ENCODE assay signal across 26 mouse cellular contexts in genomic region chr11:66966500-66967116, GRCm38 (mm10). TPM values are rescaled to one million over a fixed set of nuclear protein-coding genes. Genes with fewer than 3 reads are reported as not detected.
A peak's percentile ranks its signal among the peaks of the same experiment; 100 is the strongest.
DNase-seq lines count a peak whose midpoint lies in the region; ATAC-seq and TF ChIP-seq lines count a peak whose summit lies in the region.
"Had no signal": no experiment of that assay in that cellular context is flagged by ENCODE, and none has a peak within 500 bp of the region (broad histone marks: within the 10 kb centered on the region; RNA-seq: fewer than 3 reads in every experiment).

No protein-coding gene starts in this region.

- no peaks in the 10 kb centered on the region for H3K4me1 ChIP-seq in midbrain, embryonic 11.5 days (ENCODE audit: control insufficient read depth, insufficient read depth, low read length)
- H3K4me1 ChIP-seq in midbrain, postnatal 0 days (ENCODE audit: insufficient read depth, low read length): no peaks in the 10 kb centered on the region
- H3K4me1 ChIP-seq in ES-E14 (ENCODE audit: control insufficient read depth in 2 of 2, insufficient read depth in 2 of 2, low read length in 2 of 2, poor library complexity in 1 of 2): peaks cover 3 to 8% of the 10 kb centered on the region in 2 experiments; a peak in 1 of 4 replicates
- peaks cover 40% of the 10 kb centered on the region for H3K4me1 ChIP-seq in small intestine, adult 2 months (ENCODE audit: control insufficient read depth, insufficient read depth, insufficient read length, low read length)
- no peaks in the 10 kb centered on the region for H3K4me1 ChIP-seq in liver, embryonic 11.5 days (replicated peaks; ENCODE audit: control insufficient read depth, insufficient read depth, low read length)
- no peaks in the 10 kb centered on the region for H3K4me1 ChIP-seq in limb, embryonic 10.5 days
- H3K4me1 ChIP-seq: embryonic facial prominence, embryonic 12.5 days; forebrain, embryonic 12.5 days had no signal

- in situ Hi-C loops in ES-E14 (cut with MboI; ENCODE audit: low sequenced_read_pairs in 2 of 2, unreplicated experiment in 2 of 2): no loop called here

- no peak overlapping the region for H3K9ac ChIP-seq in midbrain, embryonic 11.5 days (ENCODE audit: low read length)
- no peak overlapping the region for H3K9ac ChIP-seq in midbrain, postnatal 0 days (replicated peaks; ENCODE audit: low read length, poor library complexity, severe bottlenecking)
- H3K9ac ChIP-seq in ES-E14 (ENCODE audit: insufficient read depth, low read depth, low read length, poor library complexity, severe bottlenecking): no peak overlapping the region
- no peak overlapping the region for H3K9ac ChIP-seq in liver, embryonic 11.5 days (ENCODE audit: low read depth, low read length)
- H3K9ac ChIP-seq: embryonic facial prominence, embryonic 12.5 days; forebrain, embryonic 12.5 days; heart, embryonic 12.5 days; hindbrain, embryonic 14.5 days had no signal

- H3K4me2 ChIP-seq in midbrain, embryonic 11.5 days: no peak overlapping the region
- H3K4me2 ChIP-seq in midbrain, postnatal 0 days (ENCODE audit: low read depth, low read length, poor library complexity, severe bottlenecking): no peak overlapping the region
- H3K4me2 ChIP-seq in liver, embryonic 11.5 days: no peak overlapping the region
- H3K4me2 ChIP-seq: embryonic facial prominence, embryonic 12.5 days; forebrain, embryonic 12.5 days; heart, embryonic 12.5 days; hindbrain, embryonic 14.5 days had no signal

- H3K27ac ChIP-seq in midbrain, embryonic 11.5 days (ENCODE audit: low read depth, low read length): no peak overlapping the region
- H3K27ac ChIP-seq in midbrain, postnatal 0 days (ENCODE audit: low read depth, low read length): no peak overlapping the region
- H3K27ac ChIP-seq in ES-E14 (ENCODE audit: insufficient read depth, low read depth, low read length, poor library complexity, severe bottlenecking): no peak overlapping the region
- peak overlapping the region; percentile 11; the same call in 1 of the 2 replicates for H3K27ac ChIP-seq in small intestine, adult 2 months (ENCODE audit: insufficient read depth, low read depth, low read length)
- H3K27ac ChIP-seq in liver, embryonic 11.5 days (ENCODE audit: low read depth, low read length): no peak overlapping the region
- no peak overlapping the region for H3K27ac ChIP-seq in limb, embryonic 10.5 days
- H3K27ac ChIP-seq: embryonic facial prominence, embryonic 12.5 days; forebrain, embryonic 12.5 days; gastrocnemius, adult 2 months; hindbrain, embryonic 10.5 days; hindbrain, embryonic 14.5 days had no signal

- no peak for ATAC-seq in midbrain, embryonic 11.5 days (ENCODE audit: low FRiP score)
- no peak for ATAC-seq in midbrain, postnatal 0 days (ENCODE audit: low FRiP score)
- ATAC-seq in liver, embryonic 11.5 days (replicated peaks; ENCODE audit: low FRiP score): no peak
- ATAC-seq: Patski had no signal

- no peak overlapping the region for H3K4me3 ChIP-seq in midbrain, embryonic 11.5 days (ENCODE audit: low read depth, low read length)
- H3K4me3 ChIP-seq in midbrain, postnatal 0 days (ENCODE audit: low read depth, low read length): no peak overlapping the region
- H3K4me3 ChIP-seq in ES-E14 (ENCODE audit: insufficient read depth in 1 of 2, low read depth in 1 of 2, low read length in 2 of 2, poor library complexity in 1 of 2, severe bottlenecking in 1 of 2): no peak overlapping the region
- H3K4me3 ChIP-seq in small intestine, adult 2 months (ENCODE audit: low read depth, low read length): no peak overlapping the region
- no peak overlapping the region for H3K4me3 ChIP-seq in liver, embryonic 11.5 days (ENCODE audit: low read depth, low read length)
- no peak overlapping the region for H3K4me3 ChIP-seq in limb, embryonic 10.5 days
- H3K4me3 ChIP-seq: embryonic facial prominence, embryonic 12.5 days; forebrain, embryonic 12.5 days; gastrocnemius, adult 2 months; heart, embryonic 12.5 days; hindbrain, embryonic 10.5 days had no signal

- no peaks in the 10 kb centered on the region for H3K27me3 ChIP-seq in midbrain, embryonic 11.5 days (ENCODE audit: control insufficient read depth, insufficient read depth, low read length)
- H3K27me3 ChIP-seq in midbrain, postnatal 0 days (ENCODE audit: insufficient read depth, low read length): no peaks in the 10 kb centered on the region
- no peaks in the 10 kb centered on the region for H3K27me3 ChIP-seq in small intestine, adult 2 months (ENCODE audit: control insufficient read depth, insufficient read depth, low read length)
- H3K27me3 ChIP-seq in liver, embryonic 11.5 days (replicated peaks; ENCODE audit: control insufficient read depth, insufficient read depth, low read length): no peaks in the 10 kb centered on the region
- no peaks in the 10 kb centered on the region for H3K27me3 ChIP-seq in limb, embryonic 10.5 days (ENCODE audit: low read depth, poor library complexity, severe bottlenecking)
- H3K27me3 ChIP-seq: embryonic facial prominence, embryonic 12.5 days; forebrain, embryonic 12.5 days had no signal

- no peak for TF ChIP-seq POLR2A in small intestine, adult 2 months (IDR thresholded peaks at IDR 0.05; ENCODE audit: low read depth, low read length)

- no peaks in the 10 kb centered on the region for H3K36me3 ChIP-seq in midbrain, embryonic 11.5 days (ENCODE audit: control insufficient read depth, insufficient read depth, low read length)
- no peaks in the 10 kb centered on the region for H3K36me3 ChIP-seq in midbrain, postnatal 0 days (ENCODE audit: insufficient read depth, low read length)
- no peaks in the 10 kb centered on the region for H3K36me3 ChIP-seq in ES-E14 (ENCODE audit: control insufficient read depth, insufficient read depth, low read length, poor library complexity, severe bottlenecking)
- H3K36me3 ChIP-seq in small intestine, adult 2 months (ENCODE audit: control insufficient read depth, insufficient read depth, low read length): peaks cover 32% of the 10 kb centered on the region
- H3K36me3 ChIP-seq in liver, embryonic 11.5 days (ENCODE audit: control insufficient read depth, insufficient read depth, low read length): no peaks in the 10 kb centered on the region
- H3K36me3 ChIP-seq in limb, embryonic 10.5 days: no peaks in the 10 kb centered on the region
- H3K36me3 ChIP-seq: embryonic facial prominence, embryonic 12.5 days; forebrain, embryonic 12.5 days; heart, embryonic 12.5 days; hindbrain, embryonic 10.5 days had no signal

- H3K9me3 ChIP-seq in midbrain, embryonic 11.5 days (ENCODE audit: control insufficient read depth, low read length): no peaks in the 10 kb centered on the region
- H3K9me3 ChIP-seq in midbrain, postnatal 0 days (ENCODE audit: low read length): no peaks in the 10 kb centered on the region
- H3K9me3 ChIP-seq in ES-E14 (ENCODE audit: control insufficient read depth, insufficient read depth, low read depth, low read length): no peaks in the 10 kb centered on the region
- no peaks in the 10 kb centered on the region for H3K9me3 ChIP-seq in liver, embryonic 11.5 days (ENCODE audit: control insufficient read depth, low read length)
- no peaks in the 10 kb centered on the region for H3K9me3 ChIP-seq in limb, embryonic 10.5 days (replicated peaks)
- H3K9me3 ChIP-seq: embryonic facial prominence, embryonic 12.5 days; forebrain, embryonic 12.5 days; hindbrain, embryonic 10.5 days had no signal

- peak; percentile 10 for DNase-seq in midbrain, embryonic 11.5 days (ENCODE audit: low spot score, missing footprints)
- no peak for DNase-seq in midbrain, postnatal 0 days (ENCODE audit: low spot score)
- peak; percentile 85 for DNase-seq in ES-E14 (ENCODE audit: low read depth, low spot score)
- DNase-seq in spleen, postnatal 36 days (ENCODE audit: low spot score in 2 of 2): no peak
- no peak for DNase-seq in liver, embryonic 11.5 days (ENCODE audit: low spot score)
- no peak for DNase-seq in limb, embryonic 10.5 days (ENCODE audit: low spot score)
- DNase-seq: adrenal gland, postnatal 10 days; cerebellum, adult 11 months; cerebellum, adult 8-10 months; cerebellum, postnatal 14 days; embryo, embryonic 11 days; gastrocnemius, adult 2 months; gastrocnemius, postnatal 25 days had no signal

- 35% methylated on average over 7 of the region's 7 CpGs for WGBS in midbrain, embryonic 11.5 days
- WGBS in midbrain, postnatal 0 days: 26% methylated on average over 7 of the region's 7 CpGs
- WGBS in small intestine, adult 2 months: 47% methylated on average over 7 of the region's 7 CpGs
- 19% methylated on average over 7 of the region's 7 CpGs for WGBS in liver, embryonic 11.5 days
- 21% methylated on average over 7 of the region's 7 CpGs for WGBS in limb, embryonic 10.5 days

- TF ChIP-seq CTCF in midbrain, postnatal 0 days (IDR thresholded peaks at IDR 0.05): no peak
- no peak for TF ChIP-seq CTCF in small intestine, adult 2 months (IDR thresholded peaks at IDR 0.05; ENCODE audit: extremely low read depth, insufficient read length, insufficient replicate concordance, low read depth, low read length)

RNA-seq across cellular contexts. Expression of gene Tmem238l, which starts 10.2 kb away (rescaled TPM):
- polyA plus RNA-seq in midbrain, embryonic 11.5 days (2014; fragmentation: Nextera tagmentation; extraction: Ambion mirVana): not detected in 2 replicates
- not detected in 2 replicates for total RNA-seq in midbrain, postnatal 0 days (2014; rRNA removed)
- polyA plus RNA-seq in midbrain, postnatal 0 days (2015; fragmentation: Nextera tagmentation; extraction: Ambion mirVana): not detected in 2 replicates
- total RNA-seq in ES-E14 (2012; rRNA removed): not detected in 2 replicates
- 69.2 and 269 TPM in 2 replicates for polyA plus RNA-seq in small intestine, adult 2 months (2012; rRNA removed)
- not detected in 2 replicates for polyA plus RNA-seq in liver, embryonic 11.5 days (2014; fragmentation: Nextera tagmentation; extraction: Ambion mirVana)
- polyA plus RNA-seq in limb, embryonic 10.5 days (2016; fragmentation: Nextera tagmentation; extraction: Ambion mirVana): not detected in 2 replicates
- total RNA-seq: adrenal gland, postnatal 10 days; adrenal gland, postnatal 4 days; common myeloid progenitor, adult 5-6 weeks; gastrocnemius, adult 2 months; gastrocnemius, postnatal 25 days; granulocyte monocyte progenitor cell, adult 5-6 weeks; heart, adult 8-10 months; heart, postnatal 25 days had no signal
- polyA plus RNA-seq: embryonic facial prominence, embryonic 12.5 days; forebrain, embryonic 12.5 days; heart, embryonic 12.5 days; heart, embryonic 16.5 days; hindbrain, embryonic 10.5 days; hindbrain, embryonic 14.5 days; Patski had no signal

RNA-seq across cellular contexts. Expression of gene Pirt, which starts 54.8 kb away (rescaled TPM):
- polyA plus RNA-seq in midbrain, embryonic 11.5 days (2014; fragmentation: Nextera tagmentation; extraction: Ambion mirVana): 0.40 and 0.60 TPM in 2 replicates
- 0.76 and 1.4 TPM in 2 replicates for total RNA-seq in midbrain, postnatal 0 days (2014; rRNA removed)
- 0.47 and 0.59 TPM in 2 replicates for polyA plus RNA-seq in midbrain, postnatal 0 days (2015; fragmentation: Nextera tagmentation; extraction: Ambion mirVana)
- 0.76 and 2.5 TPM in 2 replicates for total RNA-seq in ES-E14 (2012; rRNA removed)
- polyA plus RNA-seq in small intestine, adult 2 months (2012; rRNA removed): 0.98 TPM in 2 replicates
- polyA plus RNA-seq in liver, embryonic 11.5 days (2014; fragmentation: Nextera tagmentation; extraction: Ambion mirVana): 0.09 and 0.37 TPM in 2 replicates
- not detected in 2 replicates for polyA plus RNA-seq in limb, embryonic 10.5 days (2016; fragmentation: Nextera tagmentation; extraction: Ambion mirVana)
- total RNA-seq: common myeloid progenitor, adult 5-6 weeks; granulocyte monocyte progenitor cell, adult 5-6 weeks had no signal
- polyA plus RNA-seq: Patski had no signal

RNA-seq across cellular contexts. Expression of gene Tmem220, which starts 58.3 kb away (rescaled TPM):
- polyA plus RNA-seq in midbrain, embryonic 11.5 days (2014; fragmentation: Nextera tagmentation; extraction: Ambion mirVana): 0.92 and 1.4 TPM in 2 replicates
- total RNA-seq in midbrain, postnatal 0 days (2014; rRNA removed): 0.11 and 0.28 TPM in 2 replicates
- polyA plus RNA-seq in midbrain, postnatal 0 days (2015; fragmentation: Nextera tagmentation; extraction: Ambion mirVana): 0.50 and 0.93 TPM in 2 replicates
- 1.6 and 2.3 TPM in 2 replicates for total RNA-seq in ES-E14 (2012; rRNA removed)
- 2.7 and 3.6 TPM in 2 replicates for polyA plus RNA-seq in small intestine, adult 2 months (2012; rRNA removed)
- 1.8 and 1.9 TPM in 2 replicates for polyA plus RNA-seq in liver, embryonic 11.5 days (2014; fragmentation: Nextera tagmentation; extraction: Ambion mirVana)
- 1.1 and 2.0 TPM in 2 replicates for polyA plus RNA-seq in limb, embryonic 10.5 days (2016; fragmentation: Nextera tagmentation; extraction: Ambion mirVana)

Comparison
In these comparisons a context has a peak if more than half of its experiments do, and no peak if none do; other contexts are left out.
1. DNase-seq: peak in midbrain, embryonic 11.5 days (single experiment) and ES-E14 (single experiment); none in midbrain, postnatal 0 days (single experiment), spleen, postnatal 36 days (0 of 2), liver, embryonic 11.5 days (single experiment) and limb, embryonic 10.5 days (single experiment).
2. RNA of gene Tmem238l, which starts 10.2 kb away (polyA plus RNA-seq): 69.2 to 269 TPM in small intestine, adult 2 months; not detected in midbrain, embryonic 11.5 days, not detected in midbrain, postnatal 0 days, not detected in liver, embryonic 11.5 days and not detected in limb, embryonic 10.5 days; every median in the first group is over 10 times any median in the second.